20 mouse cellular contexts compared by ENCODE assay signal in the genomic region with DNA sequence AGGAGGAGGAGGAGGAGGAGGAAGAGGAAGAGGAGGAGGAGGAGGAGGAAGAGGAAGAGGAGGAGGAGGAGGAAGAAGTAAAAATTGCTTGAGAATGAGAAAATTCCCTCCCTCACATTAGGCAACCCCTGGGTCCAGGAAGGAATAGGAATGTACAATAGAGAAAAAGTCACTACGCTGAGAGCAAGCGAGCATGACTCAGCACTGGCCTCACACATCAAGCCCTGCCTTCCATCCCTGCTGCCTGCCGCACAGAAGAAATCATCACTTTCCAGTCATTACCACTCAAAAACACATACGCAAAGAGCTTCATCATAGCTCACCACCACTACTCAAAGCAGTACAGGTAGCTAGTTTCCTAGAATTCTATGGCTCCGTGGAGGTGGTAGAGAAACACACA. TPM values are rescaled to one million over a fixed set of nuclear protein-coding genes. Genes with fewer than 3 reads are reported as not detected.
"Had no signal": no experiment of that assay in that cellular context is flagged by ENCODE, and none has a peak within 500 bp of the region (broad histone marks: within the 10 kb centered on the region; RNA-seq: fewer than 3 reads in every experiment).

No protein-coding gene starts in this region.

- H3K4me3 ChIP-seq: kidney, embryonic 15.5 days; limb, embryonic 13.5 days; midbrain, embryonic 10.5 days; myocyte had no signal

- H3K4me1 ChIP-seq: kidney, embryonic 15.5 days; limb, embryonic 13.5 days; midbrain, embryonic 10.5 days had no signal

- H3K9ac ChIP-seq: kidney, embryonic 15.5 days; limb, embryonic 13.5 days; liver, embryonic 14.5 days had no signal

- DNase-seq: kidney, postnatal 14 days; left cerebral cortex, postnatal 4 days; lung, adult 18-20 months; midbrain, embryonic 14.5 days had no signal

- H3K36me3 ChIP-seq: kidney, embryonic 15.5 days; limb, embryonic 13.5 days; midbrain, embryonic 10.5 days had no signal

- H3K27ac ChIP-seq: kidney, embryonic 15.5 days; limb, embryonic 13.5 days; liver, embryonic 14.5 days; midbrain, embryonic 10.5 days had no signal

- H3K9me3 ChIP-seq: kidney, embryonic 15.5 days; limb, embryonic 13.5 days; midbrain, embryonic 10.5 days had no signal

- H3K27me3 ChIP-seq: limb, embryonic 13.5 days had no signal

- H3K4me2 ChIP-seq: kidney, embryonic 15.5 days; limb, embryonic 13.5 days had no signal

RNA-seq across cellular contexts. Expression of a gene that starts 20.4 kb away (rescaled TPM):
- total RNA-seq: layer of hippocampus, adult 8-10 months; layer of hippocampus, postnatal 14 days; left cerebral cortex, adult 18-20 months; left cerebral cortex, postnatal 10 days; left cerebral cortex, postnatal 4 days; liver, adult 2 months; neutrophil, adult 5-6 weeks had no signal
- polyA plus RNA-seq: large intestine, adult 2 months; liver, adult 2 months; liver, embryonic 14.5 days; lung, embryonic 16.5 days; myocyte; neural tube, embryonic 11.5 days; small intestine, adult 2 months; stomach, embryonic 16.5 days had no signal

RNA-seq across cellular contexts. Expression of a gene that starts 28.6 kb away (rescaled TPM):
- total RNA-seq: layer of hippocampus, adult 8-10 months; layer of hippocampus, postnatal 14 days; left cerebral cortex, adult 18-20 months; left cerebral cortex, postnatal 10 days; left cerebral cortex, postnatal 4 days; liver, adult 2 months; neutrophil, adult 5-6 weeks had no signal
- polyA plus RNA-seq: large intestine, adult 2 months; limb, embryonic 13.5 days; liver, adult 2 months; liver, embryonic 14.5 days; lung, embryonic 16.5 days; myocyte; neural tube, embryonic 11.5 days; small intestine, adult 2 months; stomach, embryonic 16.5 days had no signal

RNA-seq across cellular contexts. Expression of a gene that starts 29.1 kb away (rescaled TPM):
- total RNA-seq: left cerebral cortex, adult 18-20 months; liver, adult 2 months had no signal
